Mouse (Mus musculus): Measurements from ENCODE around the gene 2410004P03Rik.

GRCm38 (mm10) chr12:16977120-16977519 is 34.4 kb downstream of the 2410004P03Rik start:
- TF ChIP-seq CTCF (IDR thresholded peaks at IDR 0.05; ENCODE audit: low read depth): no peak
- no peak for TF ChIP-seq EP300 (optimal IDR thresholded peaks at IDR 0.05)
